Mouse (Mus musculus) mature B cell (primary cell): Measurements from ENCODE around the gene Cfap97.

Experiments
- in situ Hi-C: fragments of 300-500 bp; cut with MboI; formaldehyde crosslinking; loops from 2 replicates; pipeline ENCODE4 v1.14.3; 2019

The Cfap97 gene

DNA sequence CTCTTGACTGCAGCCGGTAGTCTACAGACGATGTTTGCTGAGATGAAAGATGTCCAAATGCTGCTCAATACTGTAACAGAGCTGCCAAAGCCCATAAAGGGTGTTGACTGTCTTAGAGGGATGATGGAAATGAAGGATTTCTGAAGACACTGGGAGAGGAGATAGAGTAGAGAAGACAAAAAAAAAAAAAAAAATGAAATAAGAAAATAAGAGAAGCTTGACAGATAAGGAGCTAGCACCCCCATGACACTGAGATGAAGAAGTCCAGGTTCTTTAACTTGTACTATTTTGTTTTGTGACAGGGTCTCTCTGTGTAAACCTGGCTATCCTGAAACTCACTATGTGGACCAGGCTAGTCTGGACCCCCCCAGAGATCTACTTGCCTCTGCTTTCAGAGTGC is 1.5 kb downstream of the Cfap97 start:
- in situ Hi-C loops = loop anchor here (25.0 kb wide), 2 partner anchors 166 to 1534 kb away; partner anchors contain the start of genes 1700029J07Rik, Ing2, Lrp2bp and Ufsp2

- in situ Hi-C loops = loop anchor here (25.0 kb wide), 2 partner anchors 176 to 1524 kb away; partner anchors contain the start of genes 1700029J07Rik, Ing2, Lrp2bp and Ufsp2
Measured at GRCm38 (mm10) chr8:46162953-46163869, 11.6 kb downstream of the Cfap97 start.

- in situ Hi-C loops = loop anchor here (25.0 kb wide), 2 partner anchors 177 to 1523 kb away; partner anchors contain the start of genes 1700029J07Rik, Ing2, Lrp2bp and Ufsp2
Measured at GRCm38 (mm10) chr8:46163870-46164190, 12.3 kb downstream of the Cfap97 start.

DNA sequence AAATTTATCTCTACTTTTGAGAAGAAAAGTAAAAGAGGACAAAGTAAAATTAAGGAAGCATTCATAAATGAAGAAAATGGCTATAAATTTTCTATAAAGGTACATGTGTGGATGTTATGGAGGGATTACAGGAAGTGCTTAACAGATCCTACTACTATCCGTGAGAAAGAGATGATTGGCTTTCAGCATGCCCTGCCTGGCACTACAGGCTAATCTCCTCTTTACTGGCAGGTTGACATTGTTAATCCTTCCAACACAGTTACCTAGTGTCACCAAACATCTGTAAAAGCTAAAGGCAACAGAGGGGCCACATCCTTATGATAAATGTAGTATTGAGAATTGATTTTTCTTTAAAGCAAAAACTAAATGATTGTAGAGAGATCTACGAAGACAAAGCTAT is 22.1 kb downstream of the Cfap97 start:
- in situ Hi-C loops = loop anchor here (25.0 kb wide), 2 partner anchors 186 to 1514 kb away; partner anchors contain the start of genes 1700029J07Rik, Ing2, Lrp2bp and Ufsp2

DNA sequence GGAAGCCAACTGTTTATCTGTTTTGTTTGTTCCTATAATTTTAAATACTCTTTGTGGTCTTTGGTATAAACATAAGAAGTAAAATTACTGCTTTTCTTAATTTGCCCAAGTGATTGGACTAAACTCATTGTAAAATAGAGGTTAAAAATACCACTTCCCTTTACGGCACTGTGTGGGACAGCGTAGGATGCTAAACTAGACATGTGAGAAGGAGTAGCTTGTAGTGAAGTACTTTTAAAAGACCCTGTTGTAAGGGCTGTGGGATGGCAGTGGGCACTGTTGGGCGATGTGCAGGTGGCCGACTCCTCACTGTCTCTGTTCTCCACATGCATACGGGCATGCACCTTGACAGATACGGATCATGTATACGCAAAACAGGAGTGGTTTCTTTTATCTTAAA is 28.6 kb downstream of the Cfap97 start:
- in situ Hi-C loops = no loop called here

- in situ Hi-C loops = no loop called here
Measured at GRCm38 (mm10) chr8:46185361-46185760, 33.8 kb downstream of the Cfap97 start.

DNA sequence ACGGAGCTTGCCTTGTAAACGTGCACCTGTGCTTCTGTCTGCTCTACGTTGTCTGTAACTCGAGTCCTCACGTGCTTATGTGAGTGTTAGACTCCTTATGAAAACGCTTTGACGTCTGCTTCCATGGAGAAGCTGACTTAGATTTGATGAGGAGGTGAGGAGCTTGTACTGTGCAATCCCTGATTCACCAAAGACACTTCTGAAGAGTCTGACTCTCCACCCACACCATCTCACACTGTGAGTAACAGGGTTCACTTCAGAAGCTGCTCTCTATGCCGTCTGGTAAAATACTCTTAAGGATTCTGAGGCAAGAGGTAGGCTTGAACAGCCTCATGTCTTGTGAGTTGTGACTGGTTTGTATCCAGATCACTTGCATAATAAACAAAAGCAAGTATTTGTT is 41.5 kb downstream of the Cfap97 start:
- in situ Hi-C loops = no loop called here

GRCm38 (mm10) chr8:46196877-46197276 is 45.3 kb downstream of the Cfap97 start:
- in situ Hi-C loops = no loop called here

DNA sequence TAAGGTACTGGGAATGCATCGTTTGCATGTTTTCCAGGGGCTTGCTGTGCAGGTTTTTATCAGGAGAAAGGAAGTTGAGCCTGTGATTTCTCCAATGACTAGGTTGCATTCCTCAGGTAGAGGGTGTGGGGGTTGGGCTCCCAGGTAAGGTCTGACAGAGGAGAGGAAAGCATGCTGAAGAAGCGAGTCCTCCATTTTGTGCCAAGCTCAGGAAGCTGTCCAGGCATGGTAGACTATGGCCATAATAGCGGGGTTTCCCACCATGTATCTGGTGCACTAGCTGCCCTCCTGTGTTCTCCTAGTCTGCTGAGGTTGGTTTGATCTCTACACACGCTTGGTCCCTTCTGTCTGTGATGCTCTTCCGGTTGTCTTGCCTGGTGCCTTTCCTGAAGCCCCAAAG is 46.1 kb downstream of the Cfap97 start:
- in situ Hi-C loops = no loop called here

DNA sequence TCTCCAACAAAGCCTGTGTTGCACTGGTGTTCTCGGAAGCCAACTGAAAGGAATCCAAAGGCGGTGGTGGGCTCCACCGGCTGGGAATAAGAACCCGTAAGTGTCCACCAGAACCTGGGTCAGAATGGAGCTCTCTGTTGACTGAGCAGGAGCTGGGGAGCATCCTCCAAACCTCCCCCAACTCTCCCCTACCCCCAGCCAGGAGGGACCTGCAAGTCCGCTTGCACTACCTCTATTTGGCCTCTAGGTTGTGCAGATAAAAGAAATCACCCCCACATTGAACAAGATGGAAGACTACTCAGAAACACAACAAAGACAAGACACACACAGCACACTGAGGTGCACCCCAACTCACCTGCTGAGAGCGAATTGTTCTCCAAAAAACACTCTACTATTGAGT is 50.8 kb downstream of the Cfap97 start:
- in situ Hi-C loops = no loop called here

GRCm38 (mm10) chr8:46204301-46204700 is 52.7 kb downstream of the Cfap97 start:
- in situ Hi-C loops = no loop called here

DNA sequence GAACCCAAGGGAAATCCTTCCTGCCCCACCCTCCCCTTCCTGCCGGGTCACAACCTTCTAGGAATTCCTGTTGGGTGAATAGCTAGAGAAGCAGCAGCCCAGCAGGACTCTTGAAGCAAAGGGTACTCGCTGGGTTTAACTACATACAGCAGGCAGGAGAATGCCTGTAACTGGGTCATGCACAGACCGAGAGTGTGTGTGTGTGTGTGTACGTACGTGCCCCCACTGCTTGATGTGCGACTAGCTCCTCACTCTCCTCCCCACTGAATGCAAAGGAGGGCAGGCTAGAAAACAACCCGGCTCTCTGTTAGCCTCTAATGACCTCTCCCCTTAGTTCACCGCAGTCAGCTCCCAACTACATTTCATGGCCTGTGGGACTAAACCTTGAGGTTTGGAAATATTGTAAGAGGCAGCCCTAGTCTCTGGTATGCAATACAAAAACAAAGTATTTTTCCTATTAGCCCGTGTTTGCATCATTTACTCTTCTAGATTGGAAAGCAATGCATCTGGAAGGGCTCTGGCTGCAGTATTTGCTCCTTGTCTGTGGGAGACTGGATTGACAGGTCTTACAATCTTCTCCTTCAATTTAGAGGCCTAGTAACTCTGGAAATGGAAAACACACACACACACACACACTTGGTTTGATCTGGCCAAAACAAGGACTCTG is 53.5 kb downstream of the Cfap97 start:
- in situ Hi-C loops = no loop called here

- in situ Hi-C loops = no loop called here
Measured at GRCm38 (mm10) chr8:46206107-46206506, 54.5 kb downstream of the Cfap97 start.

DNA sequence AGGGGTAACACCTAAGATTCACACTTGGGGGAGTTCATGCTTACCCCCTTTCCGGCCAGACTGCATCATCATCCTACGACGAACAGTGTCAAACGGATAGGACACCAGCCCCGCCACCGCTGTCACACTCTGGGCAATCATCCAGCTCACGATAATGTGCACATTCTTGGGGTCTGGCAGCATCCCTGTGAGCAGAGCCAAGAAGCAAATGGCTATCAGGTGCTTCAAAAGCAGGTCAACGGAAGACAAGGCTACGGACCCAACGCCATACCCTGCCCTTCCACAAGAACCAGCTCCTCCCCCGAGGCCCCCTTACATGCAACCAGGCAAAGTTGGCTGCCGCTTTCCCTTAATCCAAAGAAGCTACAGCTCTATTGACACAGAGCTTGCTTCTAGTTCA is 56.8 kb downstream of the Cfap97 start:
- in situ Hi-C loops = no loop called here

DNA sequence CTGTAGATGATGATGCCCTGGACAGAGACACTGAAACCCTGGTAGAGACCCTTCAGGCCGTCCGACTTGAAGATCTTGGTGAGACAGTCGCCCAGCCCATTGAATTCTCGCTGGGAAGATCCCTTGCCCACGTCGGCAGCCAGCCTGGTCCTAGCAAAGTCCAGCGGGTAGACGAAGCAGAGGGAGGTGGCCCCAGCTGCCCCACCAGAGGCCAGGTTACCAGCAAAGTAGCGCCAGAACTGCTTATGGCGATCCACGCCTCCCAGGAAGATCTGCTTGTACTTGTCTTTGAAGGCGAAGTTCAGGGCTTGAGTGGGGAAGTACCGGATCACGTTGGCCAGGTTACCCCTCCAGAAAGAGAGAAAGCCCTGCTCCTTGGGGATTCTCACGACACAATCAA is 57.5 kb downstream of the Cfap97 start:
- in situ Hi-C loops = no loop called here

DNA sequence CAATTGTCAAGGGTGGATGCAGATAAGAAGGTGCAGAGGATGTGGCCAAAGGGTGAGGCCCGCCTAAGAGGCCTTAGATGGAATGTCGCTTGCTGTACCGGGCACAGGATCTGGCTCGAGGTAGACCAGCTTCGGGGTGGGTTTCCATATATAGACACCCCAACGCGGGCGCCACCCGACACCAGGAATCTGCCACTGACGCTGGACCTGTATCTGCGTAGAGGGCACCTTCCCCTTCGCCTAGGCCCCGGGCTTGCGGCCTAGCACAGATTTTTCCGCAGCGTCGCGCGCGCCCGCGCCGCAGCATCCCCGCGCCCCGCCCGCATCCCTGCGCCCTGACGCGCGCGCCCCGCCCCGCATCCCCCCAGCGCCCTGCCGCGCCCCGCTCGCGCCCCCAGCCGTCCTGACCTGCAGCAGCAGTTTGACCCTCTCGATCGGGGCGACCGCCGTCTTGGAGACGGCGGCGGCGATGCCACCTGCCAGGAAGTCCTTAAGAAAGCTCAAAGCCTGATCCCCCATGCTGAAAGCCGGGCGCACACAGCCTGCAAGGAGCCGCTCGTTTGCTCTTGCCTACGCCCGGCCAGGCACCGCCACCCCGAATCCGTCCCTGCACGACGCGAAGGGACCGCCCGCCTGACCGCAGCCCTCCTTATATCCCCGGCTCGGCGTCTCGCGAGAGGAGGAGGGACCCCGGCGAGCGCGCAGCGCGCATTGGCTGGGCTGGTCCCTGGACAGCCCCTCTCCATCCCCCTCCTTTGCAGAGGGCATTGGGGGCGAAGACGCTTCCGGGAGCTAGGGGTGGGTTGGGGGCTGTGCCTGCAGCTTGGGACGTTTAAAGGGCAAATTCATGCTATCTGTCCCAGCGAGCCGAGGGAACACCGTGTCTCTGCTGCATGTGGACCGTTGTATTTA is 59.1 kb downstream of the Cfap97 start, which contains the start of gene Slc25a4:
Gene Slc25a4, minus strand, starts transcription at position 881 of the 912 bp plus-strand sequence.
- in situ Hi-C loops = no loop called here

DNA sequence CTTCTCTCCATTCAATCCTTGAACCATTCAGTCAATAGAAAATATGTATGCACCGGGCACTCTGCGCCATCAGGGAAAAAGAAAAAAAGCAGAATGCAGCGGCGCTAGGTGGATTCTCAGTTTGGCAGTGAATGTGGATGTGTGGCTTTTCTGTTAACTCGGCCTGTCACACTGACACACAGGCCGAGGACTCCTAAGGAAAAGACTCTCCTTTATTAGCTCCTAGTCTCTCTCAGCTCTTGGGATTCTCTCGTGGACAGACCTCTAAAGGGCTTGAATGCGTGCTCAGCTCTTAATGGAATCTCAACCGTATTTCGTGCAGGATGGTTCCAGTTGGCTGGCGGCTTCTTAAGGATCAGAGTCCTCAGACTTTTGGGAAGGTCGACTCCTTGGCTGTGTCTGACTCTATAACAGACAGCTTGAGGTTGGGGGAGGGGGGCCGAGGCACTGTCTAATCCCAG is 60.1 kb downstream of the Cfap97 start:
- in situ Hi-C loops = no loop called here

GRCm38 (mm10) chr8:46212194-46212593 is 60.6 kb downstream of the Cfap97 start:
- in situ Hi-C loops = no loop called here

GRCm38 (mm10) chr8:46213971-46214480 is 62.5 kb downstream of the Cfap97 start:
- in situ Hi-C loops = no loop called here

DNA sequence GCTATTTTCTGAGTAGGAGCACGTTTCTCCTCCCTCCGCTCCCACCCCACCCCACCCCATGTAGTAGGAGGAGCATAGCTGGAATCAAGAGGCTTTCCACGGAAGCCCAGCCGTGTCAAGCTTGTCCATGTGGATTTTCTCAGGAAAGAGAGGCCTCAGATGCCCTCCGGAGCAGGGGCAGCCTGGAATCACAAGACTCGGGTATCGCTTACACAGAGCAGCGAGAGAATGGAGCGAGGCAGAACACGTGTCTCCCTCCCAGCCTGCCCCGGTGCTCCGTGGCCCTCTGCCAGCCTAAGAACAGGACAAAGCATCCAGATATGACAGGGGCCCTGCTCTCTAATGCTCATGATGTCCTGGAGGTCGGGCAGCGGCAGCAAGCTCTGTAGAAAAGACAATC is 65.3 kb downstream of the Cfap97 start:
- in situ Hi-C loops = no loop called here

DNA sequence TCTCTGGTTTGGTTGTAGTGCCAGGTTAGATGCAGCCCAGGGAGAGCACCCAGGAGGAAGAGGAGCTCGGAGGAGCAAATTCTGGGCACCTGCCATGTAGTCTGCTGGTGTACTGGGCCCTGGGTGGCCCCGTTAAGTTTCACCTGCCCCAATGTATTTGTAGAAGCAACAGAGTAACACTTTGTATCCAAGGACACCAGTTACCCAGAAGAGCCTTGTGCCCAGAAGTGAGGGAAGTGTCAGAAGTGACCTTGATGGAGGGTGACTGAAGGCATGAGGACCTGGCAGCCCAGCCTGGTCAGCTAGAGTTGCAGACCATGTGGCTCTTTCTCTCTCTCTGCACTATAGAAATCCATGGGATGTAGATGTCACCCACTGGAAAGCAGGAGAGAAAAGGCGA is 69.0 kb downstream of the Cfap97 start:
- in situ Hi-C loops = no loop called here
